Mouse (Mus musculus) heart, embryonic 13.5 days (tissue): Measurements from ENCODE around the gene Olfr808. TPM values are rescaled to one million over a fixed set of nuclear protein-coding genes. Genes with fewer than 3 reads are reported as not detected.

Experiments
- ATAC-seq: fragments of 200-750 bp; cut with Nextera tagmentation; 2 replicates; pipeline ENCODE4 v1.8.0; 2017; ENCODE audit warnings: moderate TSS enrichment; ENCODE audit not compliant: insufficient number of reproducible peaks, low FRiP score, low TSS enrichment; ENCODE audit errors: extremely low read depth
- H3K27ac ChIP-seq: fragments of 300-500 bp; sonication (generic); replicated peaks from 2 replicates; pipeline ENCODE4 v1.5.1; 2015; ENCODE audit warnings: moderate library complexity, mild to moderate bottlenecking, inconsistent platforms
- H3K27me3 ChIP-seq: fragments of 300-500 bp; sonication (generic); replicated peaks from 2 replicates; pipeline ENCODE4 v1.6.1; 2015; ENCODE audit warnings: mild to moderate bottlenecking, inconsistent platforms
- H3K36me3 ChIP-seq: fragments of 300-500 bp; sonication (generic); 2 replicates; pipeline ENCODE4 v1.6.1; 2015; ENCODE audit warnings: mild to moderate bottlenecking, inconsistent platforms
- H3K4me1 ChIP-seq: fragments of 300-500 bp; sonication (generic); 2 replicates; pipeline ENCODE4 v1.6.1; 2015; ENCODE audit warnings: inconsistent platforms
- H3K4me2 ChIP-seq: fragments of 300-500 bp; sonication (generic); 2 replicates; pipeline ENCODE4 v1.6.1; 2015; ENCODE audit warnings: inconsistent platforms, mild to moderate bottlenecking, moderate library complexity
- H3K4me3 ChIP-seq: fragments of 300-500 bp; sonication (generic); 2 replicates; pipeline ENCODE4 v1.5.1; 2015; ENCODE audit warnings: moderate library complexity, mild to moderate bottlenecking, inconsistent platforms
- H3K9ac ChIP-seq: fragments of 300-500 bp; sonication (generic); 2 replicates; pipeline ENCODE4 v1.6.1; 2015; ENCODE audit warnings: inconsistent platforms, mild to moderate bottlenecking, moderate library complexity
- H3K9me3 ChIP-seq: fragments of 300-500 bp; sonication (generic); 2 replicates; pipeline ENCODE4 v1.6.1; 2016; ENCODE audit warnings: inconsistent platforms
- WGBS: fragments of 180-500 bp; shearing (Covaris S2); methylation state at CpG from one replicate; pipeline ENCODE4 v1.1.7; 2015; ENCODE audit warnings: mixed read lengths; 5-methylcytosine and 5-hydroxymethylcytosine counted together
- microRNA-seq: library from miRNA; unstranded; fragments of <30 nt; microRNA quantifications from one replicate; pipeline ENCODE4, GENCODE M21; 2016
- polyA plus RNA-seq: library from polyadenylated mRNA; unstranded; fragments of >200 nt; fragmentation: Nextera tagmentation; extraction: Ambion mirVana; gene quantifications from 2 replicates; pipeline ENCODE4 v1.2.1, GENCODE M21; 2015

Olfr808 gene
- polyA plus RNA-seq: not detected in 2 replicates

GRCm38 (mm10) chr10:129765182-129765581, at the start of gene Olfr808:
Olfr808 (plus strand) TSS chr10:129765482.
- H3K4me2 ChIP-seq: no peak within 1 kb of the TSS
- no peaks in the 10 kb centered on the region for H3K36me3 ChIP-seq
- WGBS: 74% methylated on average over 1 of the region's 1 CpGs
- H3K4me1 ChIP-seq: no peaks in the 10 kb centered on the region
- ATAC-seq: no peak
- no peak within 1 kb of the TSS for H3K4me3 ChIP-seq
- no peak within 1 kb of the TSS for H3K9ac ChIP-seq
- H3K27me3 ChIP-seq: no peaks in the 10 kb centered on the region
- H3K9me3 ChIP-seq: no peaks in the 10 kb centered on the region
- no peak within 1 kb of the TSS for H3K27ac ChIP-seq

DNA sequence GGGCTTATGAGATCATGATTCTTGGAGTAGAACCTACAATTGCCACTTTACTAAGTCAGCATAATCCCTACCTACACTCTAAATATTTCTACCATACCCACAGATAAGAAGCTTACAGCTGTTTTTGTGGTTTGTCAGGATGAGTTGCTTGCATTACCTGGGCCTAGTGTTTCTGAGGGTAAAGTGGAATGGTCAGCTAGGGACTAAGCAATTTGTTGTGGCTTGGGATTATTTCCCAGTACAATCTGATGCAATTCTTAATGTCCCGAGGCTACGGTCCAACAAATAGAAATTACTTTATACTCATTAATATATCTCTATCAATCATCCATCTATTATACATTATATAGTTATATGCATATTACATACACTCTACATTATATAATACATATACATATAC, 36.0 kb upstream of the Olfr808 start, which contains the start of gene Olfr805:
Gene Olfr805, minus strand, starts transcription at position 101 of the 400 bp plus-strand sequence.
- Histone ChIP-seq H3K36me3 (no peaks in the 10 kb centered on the region), H3K4me1 (no peaks in the 10 kb centered on the region), H3K9ac (no peak within 1 kb of the TSS), H3K4me3 (no peak within 1 kb of the TSS), H3K27me3 (no peaks in the 10 kb centered on the region), H3K27ac (no peak within 1 kb of the TSS), H3K9me3 (no peaks in the 10 kb centered on the region; the same call in 1 of the 2 replicates), H3K4me2 (no peak within 1 kb of the TSS)
- ATAC-seq: no peak
- WGBS: 91% methylated on average over 2 of the region's 2 CpGs

DNA sequence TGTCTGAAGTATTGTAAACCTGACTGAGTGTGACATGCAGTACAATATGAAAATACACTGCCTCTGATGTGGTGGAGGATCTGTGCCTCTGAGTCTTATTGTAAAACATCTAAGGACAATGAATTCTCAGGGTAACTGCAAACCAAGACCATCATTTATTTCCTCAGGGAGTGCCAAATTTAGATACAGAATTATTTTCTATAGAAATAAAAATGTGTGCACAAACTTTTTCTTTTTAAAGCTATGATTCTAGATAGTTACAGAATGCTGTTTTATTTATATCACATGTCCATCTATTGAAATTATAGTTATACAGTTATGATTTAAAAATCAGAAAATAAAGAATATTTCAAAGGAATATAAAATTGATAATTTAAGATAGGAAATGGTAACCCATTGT, 23.5 kb upstream of the Olfr808 start, which contains the start of gene Olfr806:
Gene Olfr806, minus strand, starts transcription at position 101 of the 400 bp plus-strand sequence.
- Histone ChIP-seq H3K4me1 (no peaks in the 10 kb centered on the region), H3K36me3 (no peaks in the 10 kb centered on the region), H3K4me2 (no peak within 1 kb of the TSS), H3K9me3 (no peaks in the 10 kb centered on the region), H3K27ac (no peak within 1 kb of the TSS), H3K9ac (no peak within 1 kb of the TSS), H3K27me3 (no peaks in the 10 kb centered on the region), H3K4me3 (no peak within 1 kb of the TSS)
- ATAC-seq: no peak

- no peaks in the 10 kb centered on the region for H3K27me3 ChIP-seq
- no peak for ATAC-seq
- no peak within 1 kb of the TSS for H3K4me3 ChIP-seq
- no peaks in the 10 kb centered on the region for H3K4me1 ChIP-seq
- H3K27ac ChIP-seq: no peak within 1 kb of the TSS
- H3K9me3 ChIP-seq: no peaks in the 10 kb centered on the region
- H3K4me2 ChIP-seq: no peak within 1 kb of the TSS
- H3K9ac ChIP-seq: no peak within 1 kb of the TSS
- no peaks in the 10 kb centered on the region for H3K36me3 ChIP-seq
- 72% methylated on average over 1 of the region's 1 CpGs for WGBS
These were observed 7.6 kb upstream of the Olfr808 start, which contains the start of gene Olfr807 for GRCm38 (mm10) chr10:129757693-129758092. Olfr807 (minus strand) TSS chr10:129757793.

- ATAC-seq: no peak
- Histone ChIP-seq H3K4me3 (no peak within 1 kb of the TSS), H3K9me3 (no peaks in the 10 kb centered on the region), H3K9ac (no peak within 1 kb of the TSS), H3K27me3 (no peaks in the 10 kb centered on the region), H3K4me2 (no peak within 1 kb of the TSS), H3K4me1 (no peaks in the 10 kb centered on the region), H3K27ac (no peak within 1 kb of the TSS), H3K36me3 (no peaks in the 10 kb centered on the region)
These were observed 9.1 kb downstream of the Olfr808 start, which contains the start of gene Olfr809 for GRCm38 (mm10) chr10:129774338-129774737. Olfr809 (plus strand) TSS chr10:129774638.

DNA sequence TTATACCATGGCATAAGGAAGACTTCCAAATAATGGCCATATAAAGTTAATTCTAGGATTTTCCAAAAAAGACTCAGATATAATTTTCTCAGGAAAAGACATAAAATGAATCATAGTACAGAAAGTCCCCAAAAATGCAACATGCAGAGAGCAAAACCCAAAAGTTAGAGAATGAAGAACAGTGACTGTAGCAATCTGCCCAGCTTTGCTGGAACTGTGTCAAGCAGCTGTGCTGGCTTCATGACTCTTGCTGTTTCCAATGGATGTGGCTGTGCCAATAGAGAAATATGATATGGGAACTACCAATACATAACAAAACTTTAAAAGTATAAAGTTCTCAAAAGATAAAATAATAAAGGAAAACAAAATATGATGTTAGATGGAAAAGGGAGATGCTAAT, 12.8 kb downstream of the Olfr808 start:
- Histone ChIP-seq H3K9ac (no peak overlapping the region), H3K36me3 (no peaks in the 10 kb centered on the region), H3K4me2 (no peak overlapping the region), H3K4me1 (no peaks in the 10 kb centered on the region), H3K4me3 (no peak overlapping the region), H3K9me3 (no peaks in the 10 kb centered on the region), H3K27ac (no peak overlapping the region), H3K27me3 (no peaks in the 10 kb centered on the region)
- ATAC-seq: no peak

DNA sequence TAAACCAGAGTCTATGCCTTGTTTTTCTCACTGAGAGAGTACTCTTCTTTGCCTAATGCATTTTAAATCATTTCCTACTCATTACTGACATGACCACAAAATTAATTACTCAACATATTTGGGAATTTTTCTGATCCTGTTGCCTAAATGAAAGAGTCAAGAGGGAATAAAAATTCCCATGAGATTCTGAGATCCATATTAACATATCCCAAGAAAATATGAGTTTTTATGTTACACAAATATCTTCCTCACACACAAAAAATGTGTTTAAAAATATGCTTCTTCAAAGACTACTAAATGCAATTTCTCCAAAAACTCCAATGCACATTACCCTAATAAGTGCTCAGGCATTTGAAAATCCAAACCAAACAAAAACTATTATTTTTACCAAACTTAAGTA, 29.5 kb downstream of the Olfr808 start, which contains the start of gene Olfr810:
Gene Olfr810, minus strand, starts transcription at position 101 of the 400 bp plus-strand sequence.
- no peak within 1 kb of the TSS for H3K4me2 ChIP-seq
- H3K27ac ChIP-seq: no peak within 1 kb of the TSS
- H3K27me3 ChIP-seq: no peaks in the 10 kb centered on the region
- H3K36me3 ChIP-seq: no peaks in the 10 kb centered on the region
- no peak within 1 kb of the TSS for H3K4me3 ChIP-seq
- H3K9me3 ChIP-seq: no peaks in the 10 kb centered on the region
- H3K9ac ChIP-seq: no peak within 1 kb of the TSS
- no peak for ATAC-seq
- no peaks in the 10 kb centered on the region for H3K4me1 ChIP-seq

DNA sequence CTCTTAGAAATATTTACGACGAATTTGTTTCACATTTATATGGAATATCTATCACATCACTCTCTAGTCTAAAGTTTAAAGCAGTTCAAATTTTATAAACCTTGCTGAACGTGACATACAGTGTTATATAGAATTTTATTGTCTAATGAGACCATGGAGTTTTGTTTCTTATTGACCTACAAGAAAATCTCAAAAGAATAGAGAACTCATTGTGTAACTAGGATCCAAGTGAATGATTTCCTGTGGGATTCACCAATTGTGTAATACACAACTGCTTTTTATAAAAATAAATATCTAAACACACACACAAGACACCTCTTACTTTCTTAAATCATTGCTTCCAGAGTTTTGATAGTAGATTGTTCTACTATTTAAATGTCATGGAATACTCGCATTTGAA, 39.0 kb downstream of the Olfr808 start, which contains the start of gene Olfr811:
Gene Olfr811, minus strand, starts transcription at position 101 of the 400 bp plus-strand sequence.
- 69% methylated on average over 4 of the region's 4 CpGs for WGBS
- H3K9ac ChIP-seq: no peak within 1 kb of the TSS
- no peak within 1 kb of the TSS for H3K27ac ChIP-seq
- no peak for ATAC-seq
- H3K4me3 ChIP-seq: no peak within 1 kb of the TSS
- H3K27me3 ChIP-seq: no peaks in the 10 kb centered on the region
- H3K9me3 ChIP-seq: no peaks in the 10 kb centered on the region
- no peaks in the 10 kb centered on the region for H3K36me3 ChIP-seq
- H3K4me2 ChIP-seq: no peak within 1 kb of the TSS
- H3K4me1 ChIP-seq: no peaks in the 10 kb centered on the region

Small RNA genes lying within 50 kb of the gene (microRNA-seq; reads per million reads assigned to microRNA genes)
- not detected for gene Gm24485

Other genes with a start within 250 kb of the Olfr808 start
- not detected in 2 replicates for gene Olfr791, start 243.7 kb upstream of the Olfr808 start, polyA plus RNA-seq
- gene Olfr792, start 226.3 kb upstream of the Olfr808 start, polyA plus RNA-seq: not detected in 2 replicates
- gene Olfr794, start 197.8 kb upstream of the Olfr808 start, polyA plus RNA-seq: not detected in 2 replicates
- gene Olfr796, start 152.9 kb upstream of the Olfr808 start, polyA plus RNA-seq: not detected in 2 replicates
- gene Olfr798, start 137.5 kb upstream of the Olfr808 start, polyA plus RNA-seq: not detected in 2 replicates
- gene Olfr799, start 128.0 kb upstream of the Olfr808 start, polyA plus RNA-seq: not detected in 2 replicates
- not detected in 2 replicates for gene Olfr800, start 107.8 kb upstream of the Olfr808 start, polyA plus RNA-seq
- not detected in 2 replicates for gene Olfr801, start 91.6 kb upstream of the Olfr808 start, polyA plus RNA-seq
- not detected in 2 replicates for gene Olfr802, start 77.3 kb upstream of the Olfr808 start, polyA plus RNA-seq
- gene Olfr803, start 71.2 kb upstream of the Olfr808 start, polyA plus RNA-seq: not detected in 2 replicates
- not detected in 2 replicates for gene Olfr804, start 62.3 kb upstream of the Olfr808 start, polyA plus RNA-seq
- not detected in 2 replicates for gene Olfr805, start 36.1 kb upstream of the Olfr808 start, polyA plus RNA-seq
- not detected in 2 replicates for gene Olfr806, start 23.6 kb upstream of the Olfr808 start, polyA plus RNA-seq
- gene Olfr807, start 7.7 kb upstream of the Olfr808 start, polyA plus RNA-seq: not detected in 2 replicates
- not detected in 2 replicates for gene Olfr809, start 9.2 kb downstream of the Olfr808 start, polyA plus RNA-seq
- gene Olfr810, start 29.4 kb downstream of the Olfr808 start, polyA plus RNA-seq: not detected in 2 replicates
- gene Olfr811, start 38.9 kb downstream of the Olfr808 start, polyA plus RNA-seq: not detected in 2 replicates
- gene Olfr812, start 80.6 kb downstream of the Olfr808 start, polyA plus RNA-seq: not detected in 2 replicates
- not detected in 2 replicates for gene Olfr813, start 89.9 kb downstream of the Olfr808 start, polyA plus RNA-seq
- not detected in 2 replicates for gene Olfr814, start 114.4 kb downstream of the Olfr808 start, polyA plus RNA-seq
- not detected in 2 replicates for gene Olfr815, start 140.4 kb downstream of the Olfr808 start, polyA plus RNA-seq
- gene Olfr816, start 150.1 kb downstream of the Olfr808 start, polyA plus RNA-seq: not detected in 2 replicates
- gene Olfr818, start 183.6 kb downstream of the Olfr808 start, polyA plus RNA-seq: not detected in 2 replicates
- not detected in 2 replicates for gene Olfr819, start 201.8 kb downstream of the Olfr808 start, polyA plus RNA-seq
- not detected in 2 replicates for gene Olfr247, start 210.7 kb downstream of the Olfr808 start, polyA plus RNA-seq
- gene Gm10310, start 219.6 kb downstream of the Olfr808 start, polyA plus RNA-seq: not detected in 2 replicates
- not detected in 2 replicates for gene Olfr820, start 247.1 kb downstream of the Olfr808 start, polyA plus RNA-seq